Mouse (Mus musculus): Measurements from ENCODE around the gene Arhgap23. TPM values are rescaled to one million over a fixed set of nuclear protein-coding genes. Genes with fewer than 3 reads are reported as not detected.

Arhgap23 gene
- total and polyA plus RNA-seq, 2 experiments = 2.8 to 13.6 TPM

- Histone ChIP-seq H3K36me3 (ENCODE audit: control insufficient read depth, insufficient read depth, low read length) (no peaks in the 10 kb centered on the region), H3K27ac (replicated peaks; ENCODE audit: insufficient read depth, low read depth, low read length) (no peak overlapping the region), H3K79me2 (ENCODE audit: control insufficient read depth, insufficient read depth, low read length) (no peaks in the 10 kb centered on the region), H3K4me3 (ENCODE audit: insufficient read depth, low read depth, low read length) (no peak overlapping the region; the same call in 1 of the 2 replicates), H3K4me1 (ENCODE audit: control insufficient read depth, insufficient read depth, low read length) (peaks cover 10% of the 10 kb centered on the region), H3K9ac (ENCODE audit: low read depth, low read length) (no peak overlapping the region), H3K27me3 (ENCODE audit: control insufficient read depth, insufficient read depth, low read length) (peaks cover 15% of the 10 kb centered on the region)
- 9% methylated on average over 20 of the region's 20 CpGs for WGBS
- no peak for TF ChIP-seq POLR2A (IDR thresholded peaks at IDR 0.05; ENCODE audit: extremely low read depth, insufficient read depth, low read length)
- TF ChIP-seq CTCF (IDR thresholded peaks at IDR 0.05; ENCODE audit: low read depth, low read length) = no peak
- no peak for DNase-seq (ENCODE audit: extremely low read depth, low read depth, low spot score)
These were observed 117.7 kb downstream of the Arhgap23 start for GRCm38 (mm10) chr11:97532950-97533582.

GRCm38 (mm10) chr11:97533653-97534052 lies 118.3 kb downstream of the Arhgap23 start:
- DNase-seq (ENCODE audit: extremely low read depth, low read depth, low spot score) = no peak
- peaks cover 10% of the 10 kb centered on the region for H3K4me1 ChIP-seq (ENCODE audit: control insufficient read depth, insufficient read depth, low read length)
- WGBS = 36% methylated on average over 7 of the region's 7 CpGs
- H3K36me3 ChIP-seq (ENCODE audit: control insufficient read depth, insufficient read depth, low read length) = no peaks in the 10 kb centered on the region
- H3K27me3 ChIP-seq (ENCODE audit: control insufficient read depth, insufficient read depth, low read length) = peaks cover 15% of the 10 kb centered on the region
- no peaks in the 10 kb centered on the region for H3K79me2 ChIP-seq (ENCODE audit: control insufficient read depth, insufficient read depth, low read length)
- TF ChIP-seq POLR2A (IDR thresholded peaks at IDR 0.05; ENCODE audit: extremely low read depth, insufficient read depth, low read length) = no peak
- H3K27ac ChIP-seq (replicated peaks; ENCODE audit: insufficient read depth, low read depth, low read length) = no peak overlapping the region
- H3K4me3 ChIP-seq (ENCODE audit: insufficient read depth, low read depth, low read length) = no peak overlapping the region
- no peak overlapping the region for H3K9ac ChIP-seq (ENCODE audit: low read depth, low read length)

- Histone ChIP-seq H3K27ac (replicated peaks; ENCODE audit: insufficient read depth, low read depth, low read length) (no peak overlapping the region), H3K4me1 (ENCODE audit: control insufficient read depth, insufficient read depth, low read length) (peaks cover 10% of the 10 kb centered on the region), H3K27me3 (ENCODE audit: control insufficient read depth, insufficient read depth, low read length) (peaks cover 15% of the 10 kb centered on the region), H3K4me3 (ENCODE audit: insufficient read depth, low read depth, low read length) (no peak overlapping the region), H3K9ac (ENCODE audit: low read depth, low read length) (no peak overlapping the region), H3K79me2 (ENCODE audit: control insufficient read depth, insufficient read depth, low read length) (no peaks in the 10 kb centered on the region), H3K36me3 (ENCODE audit: control insufficient read depth, insufficient read depth, low read length) (no peaks in the 10 kb centered on the region)
- no peak for DNase-seq (ENCODE audit: extremely low read depth, low read depth, low spot score)
- TF ChIP-seq CTCF (IDR thresholded peaks at IDR 0.05; ENCODE audit: low read depth, low read length) (no peak), POLR2A (IDR thresholded peaks at IDR 0.05; ENCODE audit: extremely low read depth, insufficient read depth, low read length) (no peak)
- 6% methylated on average over 95 of the region's 95 CpGs for WGBS
These were observed 119.3 kb downstream of the Arhgap23 start for GRCm38 (mm10) chr11:97534442-97535307.

- 34% methylated on average over 5 of the region's 5 CpGs for WGBS
- H3K9ac ChIP-seq (ENCODE audit: low read depth, low read length) = no peak overlapping the region
- no peak overlapping the region for H3K27ac ChIP-seq (replicated peaks; ENCODE audit: insufficient read depth, low read depth, low read length)
- no peak overlapping the region for H3K4me3 ChIP-seq (ENCODE audit: insufficient read depth, low read depth, low read length)
- no peak for DNase-seq (ENCODE audit: extremely low read depth, low read depth, low spot score)
- no peak for TF ChIP-seq POLR2A (IDR thresholded peaks at IDR 0.05; ENCODE audit: extremely low read depth, insufficient read depth, low read length)
- no peak for TF ChIP-seq CTCF (IDR thresholded peaks at IDR 0.05; ENCODE audit: low read depth, low read length)
- no peaks in the 10 kb centered on the region for H3K36me3 ChIP-seq (ENCODE audit: control insufficient read depth, insufficient read depth, low read length)
- no peaks in the 10 kb centered on the region for H3K79me2 ChIP-seq (ENCODE audit: control insufficient read depth, insufficient read depth, low read length)
- H3K4me1 ChIP-seq (ENCODE audit: control insufficient read depth, insufficient read depth, low read length) = peaks cover 10% of the 10 kb centered on the region
- H3K27me3 ChIP-seq (ENCODE audit: control insufficient read depth, insufficient read depth, low read length) = peaks cover 15% of the 10 kb centered on the region
These were observed 119.9 kb downstream of the Arhgap23 start for GRCm38 (mm10) chr11:97535308-97535630.

GRCm38 (mm10) chr11:97535660-97536059 lies 120.3 kb downstream of the Arhgap23 start:
- DNase-seq (ENCODE audit: extremely low read depth, low read depth, low spot score) = no peak
- no peak overlapping the region for H3K27ac ChIP-seq (replicated peaks; ENCODE audit: insufficient read depth, low read depth, low read length)
- no peaks in the 10 kb centered on the region for H3K36me3 ChIP-seq (ENCODE audit: control insufficient read depth, insufficient read depth, low read length)
- WGBS = 49% methylated on average over 5 of the region's 5 CpGs
- H3K9ac ChIP-seq (ENCODE audit: low read depth, low read length) = no peak overlapping the region
- peaks cover 15% of the 10 kb centered on the region for H3K27me3 ChIP-seq (ENCODE audit: control insufficient read depth, insufficient read depth, low read length)
- TF ChIP-seq CTCF (IDR thresholded peaks at IDR 0.05; ENCODE audit: low read depth, low read length) = no peak
- TF ChIP-seq POLR2A (IDR thresholded peaks at IDR 0.05; ENCODE audit: extremely low read depth, insufficient read depth, low read length) = no peak
- no peak overlapping the region for H3K4me3 ChIP-seq (ENCODE audit: insufficient read depth, low read depth, low read length)
- no peaks in the 10 kb centered on the region for H3K79me2 ChIP-seq (ENCODE audit: control insufficient read depth, insufficient read depth, low read length)
- peaks cover 10% of the 10 kb centered on the region for H3K4me1 ChIP-seq (ENCODE audit: control insufficient read depth, insufficient read depth, low read length)

Measured in liver, adult 2 months (tissue).